Mouse (Mus musculus) lung, postnatal 10 days (tissue): ENCODE measurements around the gene Slc11a2.

Source experiments
- DNase-seq: peaks from one replicate; pipeline ENCODE4 v3.0.0; 2021

Gene Slc11a2

GRCm38 (mm10) chr15:100424396-100425122, at the start of gene Slc11a2:
Slc11a2 (minus strand) TSS chr15:100425072.
- DNase-seq = peak; percentile 32

DNA sequence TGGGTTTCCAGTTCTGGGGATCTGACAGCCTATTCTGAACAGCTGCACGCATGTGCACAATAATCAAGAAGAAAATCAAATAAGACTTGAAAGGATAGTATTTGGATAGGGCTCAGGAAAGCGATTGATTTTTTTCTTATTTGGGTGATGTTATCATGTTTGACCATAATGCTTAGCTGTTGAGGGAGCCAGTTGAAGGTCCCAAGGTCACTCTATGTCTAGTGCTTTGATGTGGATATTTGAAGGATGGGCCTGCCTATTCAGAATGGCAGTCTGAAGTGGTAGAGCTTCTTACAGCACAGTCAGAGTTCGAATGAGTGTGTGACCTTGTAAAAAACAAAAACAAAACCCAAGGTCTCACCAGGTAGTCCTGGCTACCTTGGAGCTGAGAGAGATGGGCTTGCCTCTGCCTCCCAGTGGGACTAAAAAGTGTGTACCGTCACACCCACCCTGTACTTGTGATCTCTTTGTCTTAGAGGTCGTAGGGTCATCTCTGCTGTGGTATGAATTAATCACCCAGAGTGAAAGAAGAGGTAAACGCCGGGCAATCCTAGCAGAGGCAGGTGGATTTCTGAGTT, 49.1 kb upstream of the Slc11a2 start:
- no peak for DNase-seq

- no peak for DNase-seq
Observed at GRCm38 (mm10) chr15:100470037-100470436, 45.2 kb upstream of the Slc11a2 start.

GRCm38 (mm10) chr15:100469189-100469545, 44.3 kb upstream of the Slc11a2 start:
- DNase-seq = no peak

- peak; percentile 93 for DNase-seq
Observed at GRCm38 (mm10) chr15:100468295-100469188, 43.7 kb upstream of the Slc11a2 start, which contains the start of gene Letmd1. Letmd1 (plus strand) TSS chr15:100469023.

GRCm38 (mm10) chr15:100467738-100468137, 42.9 kb upstream of the Slc11a2 start:
- no peak for DNase-seq

- DNase-seq = no peak
Observed at GRCm38 (mm10) chr15:100465432-100465831, 40.6 kb upstream of the Slc11a2 start.

- peak; percentile 78 for DNase-seq
Observed at GRCm38 (mm10) chr15:100463712-100464111, 38.8 kb upstream of the Slc11a2 start.

DNA sequence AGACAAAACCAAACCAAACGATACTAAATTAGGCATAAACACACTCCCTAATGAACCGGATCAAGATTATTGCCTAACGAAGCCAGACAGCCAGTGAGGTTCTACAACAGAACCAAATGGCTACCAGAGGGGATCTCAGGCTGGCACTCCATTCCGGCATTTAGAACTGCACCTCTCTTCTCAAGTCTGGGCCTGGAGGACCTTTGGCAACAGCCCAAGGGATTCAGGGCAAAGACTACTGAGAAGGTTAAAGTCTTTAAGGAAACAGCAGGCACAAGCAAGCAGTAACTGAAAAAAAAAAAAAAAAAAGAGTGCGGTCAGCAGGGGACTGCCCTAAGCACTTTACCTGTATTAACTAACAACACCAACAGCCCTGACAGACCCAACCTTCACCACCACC, 37.2 kb upstream of the Slc11a2 start:
- DNase-seq = no peak

DNA sequence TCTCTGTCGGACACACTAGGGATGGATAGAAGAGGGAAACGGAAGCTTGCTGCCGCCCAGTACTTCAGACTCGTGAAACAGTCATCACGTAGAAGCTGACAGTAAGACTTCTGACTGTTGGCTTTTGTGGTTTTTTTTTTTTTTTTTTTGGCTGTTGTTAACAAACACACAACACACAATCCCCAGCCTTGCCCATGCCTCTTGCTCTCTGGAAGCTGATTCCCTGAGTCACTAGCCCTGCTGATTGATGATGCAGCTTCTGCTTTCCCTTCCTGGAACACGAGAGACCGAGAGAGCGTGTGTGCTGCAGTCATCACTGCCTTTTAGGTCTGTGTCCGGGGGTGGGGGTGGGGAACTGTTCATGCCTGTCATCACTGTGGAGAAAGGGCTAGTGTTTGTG, 36.8 kb upstream of the Slc11a2 start:
- DNase-seq = no peak

DNA sequence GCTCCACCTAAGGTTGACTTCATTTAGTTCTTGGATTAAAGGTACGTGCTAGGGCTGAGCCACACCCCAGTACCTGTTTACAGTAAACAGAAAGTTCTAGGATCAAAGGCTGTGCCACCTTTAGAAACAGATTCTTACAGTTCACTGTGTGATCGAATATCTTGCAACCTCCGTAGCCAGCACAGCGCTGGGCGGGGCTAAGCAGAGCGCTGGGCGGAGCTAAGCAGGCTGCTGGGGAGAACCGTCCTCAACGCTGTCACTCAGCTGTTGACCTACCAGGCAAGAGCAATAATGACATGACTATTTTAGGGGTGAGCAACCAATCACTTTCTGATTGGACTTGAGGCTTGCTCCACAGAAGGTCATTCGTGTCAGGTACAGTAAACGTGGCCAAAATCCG, 36.1 kb upstream of the Slc11a2 start:
- peak; percentile 49 for DNase-seq

DNA sequence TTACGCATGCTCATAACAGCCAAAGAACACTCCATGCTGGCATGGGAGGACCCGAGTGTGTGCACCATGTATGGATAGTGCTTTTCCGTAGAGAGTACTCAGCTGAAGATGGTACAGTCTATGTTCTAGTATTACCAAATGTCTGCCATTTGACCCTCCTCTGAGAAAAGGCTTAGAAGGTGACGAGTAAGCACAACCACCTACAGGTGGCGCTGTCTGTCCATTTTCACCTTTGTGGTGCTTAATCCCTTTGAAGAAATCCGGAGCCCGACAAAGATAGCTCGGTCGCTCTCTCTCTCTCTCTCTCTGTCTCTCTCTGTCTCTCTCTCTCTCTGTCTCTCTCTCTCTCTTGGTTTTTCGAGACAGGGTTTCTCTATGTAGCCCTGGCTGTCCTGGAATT, 33.2 kb upstream of the Slc11a2 start:
- DNase-seq = peak; percentile 74

DNA sequence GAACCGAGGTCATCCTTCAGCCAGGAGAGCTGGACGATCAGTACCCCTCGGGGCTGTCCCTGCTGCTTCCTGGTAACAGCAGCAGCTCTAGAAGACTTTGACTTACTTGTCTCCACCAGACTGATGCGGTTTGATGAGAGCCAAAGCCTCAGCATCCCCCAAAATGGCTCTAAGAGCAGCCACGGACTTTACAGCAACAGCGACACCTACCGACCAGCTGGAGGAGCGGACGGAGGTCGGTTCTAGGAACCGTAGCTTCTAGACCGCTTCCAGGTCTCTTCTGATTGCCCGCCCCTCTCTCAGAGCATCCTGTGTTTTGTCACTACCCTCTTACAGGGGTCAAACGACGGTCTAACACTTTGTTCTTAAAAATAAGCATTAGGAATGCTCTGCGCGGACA, 32.5 kb upstream of the Slc11a2 start:
- peak; percentile 80 for DNase-seq

DNA sequence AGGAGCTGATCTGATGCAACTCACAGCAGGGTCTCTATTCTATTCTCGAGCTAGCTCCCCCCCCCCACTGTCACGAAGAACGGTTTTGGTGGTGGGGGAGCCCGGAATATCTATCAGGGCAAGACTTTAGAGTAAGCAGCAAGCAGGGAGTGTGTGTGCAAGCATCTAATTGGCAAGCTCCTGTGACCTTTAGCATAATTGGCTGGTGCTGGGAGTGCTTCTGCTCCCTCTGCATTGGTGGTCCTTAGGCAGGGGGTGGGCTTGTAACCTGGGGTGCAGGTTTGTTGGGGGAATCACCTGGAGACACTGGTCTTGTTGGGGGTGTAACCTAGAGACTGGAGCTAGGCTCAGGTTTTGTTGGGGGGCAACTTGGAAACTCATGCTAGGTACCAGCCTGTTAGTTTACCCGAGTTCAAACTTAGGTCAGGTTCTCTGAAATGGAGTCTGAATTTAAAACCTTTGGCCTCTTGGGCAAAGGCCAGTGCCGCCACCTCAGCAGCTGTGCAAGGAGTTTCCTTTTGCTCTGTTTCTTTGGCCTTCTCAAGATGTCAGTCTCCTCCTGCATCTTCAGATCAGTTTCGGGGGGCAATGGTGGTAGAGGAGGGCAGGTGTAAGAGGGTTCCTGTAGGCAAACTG, 31.6 kb upstream of the Slc11a2 start:
- DNase-seq = no peak

- DNase-seq = no peak
Observed at GRCm38 (mm10) chr15:100452486-100452885, 27.6 kb upstream of the Slc11a2 start.

- peak; percentile 80 for DNase-seq
Observed at GRCm38 (mm10) chr15:100451245-100451644, 26.4 kb upstream of the Slc11a2 start.

DNA sequence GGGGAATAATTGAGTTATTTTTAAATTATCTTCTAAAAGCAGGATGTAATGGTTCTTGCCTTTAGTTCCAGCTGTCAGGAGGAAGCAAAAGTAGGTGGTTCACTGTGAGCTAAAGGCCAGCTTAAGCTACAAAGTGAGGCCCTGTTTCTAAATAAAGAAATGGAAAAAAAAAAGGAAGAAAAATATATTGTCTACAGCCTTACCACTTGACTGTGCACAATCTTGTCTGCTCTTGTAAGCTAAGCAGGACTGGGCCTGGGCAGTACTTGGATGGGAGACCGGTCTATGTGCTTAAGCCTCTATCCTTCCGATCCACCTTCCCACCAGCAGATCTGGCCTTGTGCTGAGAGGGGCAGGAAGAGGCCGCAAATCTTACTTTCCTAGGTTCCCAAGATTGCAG, 24.6 kb upstream of the Slc11a2 start:
- no peak for DNase-seq

- no peak for DNase-seq
Observed at GRCm38 (mm10) chr15:100448572-100448971, 23.7 kb upstream of the Slc11a2 start.

DNA sequence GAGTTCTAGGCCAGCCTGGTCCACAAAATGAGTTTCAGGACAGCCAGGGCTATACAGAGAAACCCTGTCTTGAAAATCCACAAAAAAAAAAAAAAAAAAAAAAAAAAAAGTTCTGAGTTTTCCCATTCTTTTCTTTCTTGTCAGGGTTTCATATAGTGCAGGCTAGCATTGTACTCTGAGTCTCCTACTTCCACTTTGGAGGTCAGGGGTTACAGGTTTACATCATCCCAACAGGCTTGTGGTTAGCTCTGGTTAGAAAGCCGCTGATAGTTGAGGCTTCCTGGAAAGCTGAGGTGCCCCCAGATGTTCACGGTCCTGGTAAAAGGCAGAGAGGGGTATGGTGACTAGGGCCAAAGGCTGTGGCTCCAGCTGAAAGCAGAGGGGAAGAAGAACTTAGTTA, 22.0 kb upstream of the Slc11a2 start:
- no peak for DNase-seq

GRCm38 (mm10) chr15:100443126-100443922, 18.5 kb upstream of the Slc11a2 start:
- DNase-seq = peak; percentile 94

GRCm38 (mm10) chr15:100436518-100436917, 11.6 kb upstream of the Slc11a2 start:
- DNase-seq = no peak

- no peak for DNase-seq
Observed at GRCm38 (mm10) chr15:100436112-100436511, 11.2 kb upstream of the Slc11a2 start.
